Mouse (Mus musculus) right cerebral cortex, postnatal 36 days (tissue): Measurements from ENCODE around the gene Prame.
"Not testable (repeated sequence)": the region's sequence is repeated elsewhere in the genome, so short reads cannot be mapped to it uniquely, and the experiment has no call there.

ENCODE experiments used
- DNase-seq, 2 experiments: peaks; one replicate each; pipeline ENCODE4 v3.0.0; 2022; ENCODE audit warnings: low spot score in 2 of 2, mixed read lengths in 1 of 2

The Prame gene

GRCm38 (mm10) chrX:135627605-135628004 is at the start of gene Prame:
Gene Prame (minus strand): TSS chrX:135627705.
- no peak for DNase-seq

- DNase-seq: peak in 1 of 2 experiments; percentile 44
These were observed 24.8 kb upstream of the Prame start for GRCm38 (mm10) chrX:135652173-135652772.

- DNase-seq: peak in 1 of 2 experiments; percentile 56
These were observed 26.0 kb downstream of the Prame start for GRCm38 (mm10) chrX:135601298-135602029.

- no peak for DNase-seq
These were observed 28.8 kb downstream of the Prame start, which contains the start of gene Nxf7 for GRCm38 (mm10) chrX:135598677-135599076. Gene Nxf7 (minus strand): TSS chrX:135598777.

- DNase-seq: peak; percentile 40 to 69
These were observed 29.4 kb downstream of the Prame start for GRCm38 (mm10) chrX:135598096-135598495.

- DNase-seq: no peak
These were observed 51.1 kb downstream of the Prame start for GRCm38 (mm10) chrX:135576412-135576811.

- DNase-seq: not testable (repeated sequence)
These were observed 52.4 kb downstream of the Prame start for GRCm38 (mm10) chrX:135574958-135575628.

GRCm38 (mm10) chrX:135574261-135574957 is 53.1 kb downstream of the Prame start:
- not testable (repeated sequence) for DNase-seq

- peak; percentile 8 to 19 for DNase-seq
These were observed 58.0 kb downstream of the Prame start for GRCm38 (mm10) chrX:135569467-135569866.

- DNase-seq: not testable (repeated sequence)
These were observed 62.6 kb downstream of the Prame start for GRCm38 (mm10) chrX:135564934-135565333.
